Mouse (Mus musculus) midbrain, postnatal 0 days (tissue): Measurements from ENCODE around the gene Prdm13. TPM values are rescaled to one million over a fixed set of nuclear protein-coding genes. Genes with fewer than 3 reads are reported as not detected.
A peak's percentile ranks its signal among the peaks of the same experiment; 100 is the strongest.

Experiments used
- ATAC-seq: fragments of 200-750 bp; cut with Nextera tagmentation; 2 replicates; pipeline ENCODE4 v1.8.0; 2017; ENCODE audit warnings: moderate number of reproducible peaks, mild to moderate bottlenecking, moderate TSS enrichment, moderate library complexity; ENCODE audit not compliant: low FRiP score
- DNase-seq: peaks from one replicate; pipeline ENCODE4 v3.0.0-alpha.2; 2015; ENCODE audit warnings: low spot score
- H3K27ac ChIP-seq: fragments of 300-500 bp; sonication (generic); 2 replicates; pipeline ENCODE4 v1.5.1; 2014; ENCODE audit warnings: low read depth, mild to moderate bottlenecking, low read length, mixed read lengths
- H3K27me3 ChIP-seq: fragments of 300-500 bp; sonication (generic); 2 replicates; pipeline ENCODE4 v1.6.1; 2014; ENCODE audit warnings: low read length, control low read depth, mixed read lengths; ENCODE audit not compliant: insufficient read depth
- H3K36me3 ChIP-seq: fragments of 300-500 bp; sonication (generic); 2 replicates; pipeline ENCODE4 v1.6.1; 2014; ENCODE audit warnings: low read length, control low read depth, mixed read lengths; ENCODE audit not compliant: insufficient read depth
- H3K4me1 ChIP-seq: fragments of 300-500 bp; sonication (generic); 2 replicates; pipeline ENCODE4 v1.6.1; 2014; ENCODE audit warnings: mild to moderate bottlenecking, control low read depth, antibody characterized with exemption, low read length, mixed read lengths; ENCODE audit not compliant: insufficient read depth
- H3K4me2 ChIP-seq: fragments of 300-500 bp; sonication (generic); 2 replicates; pipeline ENCODE4 v1.6.1; 2014; ENCODE audit warnings: low read depth, mild to moderate bottlenecking, low read length, mixed read lengths; ENCODE audit not compliant: poor library complexity, severe bottlenecking
- H3K4me3 ChIP-seq: fragments of 300-500 bp; sonication (generic); 2 replicates; pipeline ENCODE4 v1.5.1; 2014; ENCODE audit warnings: low read depth, mild to moderate bottlenecking, low read length, moderate library complexity
- H3K9ac ChIP-seq: fragments of 300-500 bp; sonication (generic); replicated peaks from 2 replicates; pipeline ENCODE4 v1.6.1; 2014; ENCODE audit warnings: mild to moderate bottlenecking, low read length, moderate library complexity, mixed read lengths; ENCODE audit not compliant: poor library complexity, severe bottlenecking
- H3K9me3 ChIP-seq: fragments of 300-500 bp; sonication (generic); 2 replicates; pipeline ENCODE4 v1.6.1; 2016; ENCODE audit warnings: low read length, control low read depth
- CTCF ChIP-seq: IDR thresholded peaks from 2 replicates; pipeline ENCODE4 v1.5.1; 2016; ENCODE audit warnings: antibody characterized with exemption, mild to moderate bottlenecking
- WGBS: fragments of 180-500 bp; shearing (Covaris S2); extraction: QIAGEN DNeasy Blood & Tissue Kit; methylation state at CpG from one replicate; pipeline ENCODE4 v1.1.7; 2014; 5-methylcytosine and 5-hydroxymethylcytosine counted together
- polyA plus RNA-seq: library from polyadenylated mRNA; unstranded; fragments of >200 nt; fragmentation: Nextera tagmentation; extraction: Ambion mirVana; gene quantifications from 2 replicates; pipeline ENCODE4 v1.2.1, GENCODE M21; 2015
- total RNA-seq: library from RNA; depleted of rRNA; stranded (reverse); fragments of >200 nt; gene quantifications from 2 replicates; pipeline ENCODE4 v1.2.3, GENCODE M21; 2014; rRNA removed

The Prdm13 gene
- total and polyA plus RNA-seq, 2 experiments from 2014 or later = 0.26 to 2.7 TPM

DNA sequence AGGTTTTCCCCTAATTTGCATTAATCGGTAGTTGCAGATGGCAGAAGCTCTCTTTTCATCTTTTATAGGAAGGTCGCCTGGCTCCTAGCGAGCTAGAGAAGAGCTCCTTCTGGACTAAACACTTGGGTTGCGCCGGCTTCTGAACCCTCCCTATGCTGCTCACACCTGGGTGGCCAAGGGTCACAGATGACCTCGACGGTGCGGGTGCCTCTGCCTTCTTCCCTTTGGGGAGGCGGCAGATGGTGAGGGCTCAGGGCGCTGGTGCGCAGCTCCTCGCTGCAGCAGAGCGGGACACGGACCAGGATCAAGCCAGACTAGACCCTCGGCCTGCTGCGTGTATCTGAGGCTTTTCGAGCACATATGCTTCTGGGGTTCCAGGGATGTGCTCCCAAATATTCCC is 11.7 kb downstream of the Prdm13 start:
- no peaks in the 10 kb centered on the region for H3K4me1 ChIP-seq
- no peak for TF ChIP-seq CTCF
- no peak for DNase-seq
- no peaks in the 10 kb centered on the region for H3K9me3 ChIP-seq
- WGBS = 2% methylated on average over 17 of the region's 17 CpGs
- no peak for ATAC-seq
- H3K36me3 ChIP-seq = no peaks in the 10 kb centered on the region
- H3K9ac ChIP-seq = no peak overlapping the region
- no peak overlapping the region for H3K27ac ChIP-seq
- no peak overlapping the region for H3K4me2 ChIP-seq
- H3K27me3 ChIP-seq = peaks cover 63% of the 10 kb centered on the region
- no peak overlapping the region for H3K4me3 ChIP-seq

- no peak overlapping the region for H3K4me2 ChIP-seq
- H3K9me3 ChIP-seq = no peaks in the 10 kb centered on the region
- peak; percentile 79 for ATAC-seq
- peak; percentile 88 for DNase-seq
- WGBS = 15% methylated on average over 5 of the region's 5 CpGs
- no peak for TF ChIP-seq CTCF
- no peaks in the 10 kb centered on the region for H3K36me3 ChIP-seq
- no peak overlapping the region for H3K9ac ChIP-seq
- H3K4me1 ChIP-seq = no peaks in the 10 kb centered on the region
- H3K27me3 ChIP-seq = peaks cover 11% of the 10 kb centered on the region
- H3K4me3 ChIP-seq = no peak overlapping the region
- H3K27ac ChIP-seq = no peak overlapping the region
Measured at GRCm38 (mm10) chr4:21665961-21666360, 19.8 kb downstream of the Prdm13 start.

DNA sequence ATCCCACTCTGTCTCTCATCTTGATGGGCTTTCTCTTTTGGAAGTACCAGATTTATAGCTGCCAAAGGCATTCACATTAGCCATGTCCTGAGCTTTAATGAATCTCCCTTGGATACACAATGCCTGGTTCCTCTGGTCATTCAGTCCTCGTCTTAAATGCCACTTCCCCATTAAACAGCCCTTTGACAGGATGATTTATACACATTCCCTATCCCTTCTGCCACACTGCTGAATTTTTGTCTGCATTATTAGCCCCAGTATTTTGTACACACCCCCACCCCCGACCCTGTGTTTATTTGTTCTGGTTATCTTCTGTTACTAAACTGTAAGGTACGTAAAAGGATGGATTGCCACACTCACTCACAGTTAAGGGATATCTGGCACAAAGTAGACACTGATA is 27.6 kb downstream of the Prdm13 start:
- Histone ChIP-seq H3K4me2 (no peak overlapping the region), H3K27me3 (no peaks in the 10 kb centered on the region), H3K36me3 (no peaks in the 10 kb centered on the region), H3K9ac (no peak overlapping the region), H3K4me1 (no peaks in the 10 kb centered on the region), H3K9me3 (no peaks in the 10 kb centered on the region), H3K27ac (no peak overlapping the region), H3K4me3 (no peak overlapping the region)
- DNase-seq (no peak), ATAC-seq (no peak)
- WGBS = 73% methylated on average over 3 of the region's 3 CpGs
- no peak for TF ChIP-seq CTCF

- ATAC-seq (peak; percentile 34; the same call in 1 of the 2 replicates), DNase-seq (no peak)
- WGBS = 90% methylated on average over 2 of the region's 2 CpGs
- no peak for TF ChIP-seq CTCF
- Histone ChIP-seq H3K9ac (no peak overlapping the region), H3K4me2 (no peak overlapping the region), H3K27ac (no peak overlapping the region), H3K4me3 (no peak overlapping the region), H3K36me3 (no peaks in the 10 kb centered on the region), H3K9me3 (no peaks in the 10 kb centered on the region), H3K4me1 (no peaks in the 10 kb centered on the region), H3K27me3 (no peaks in the 10 kb centered on the region)
Measured at GRCm38 (mm10) chr4:21629275-21629583, 56.5 kb downstream of the Prdm13 start.

DNA sequence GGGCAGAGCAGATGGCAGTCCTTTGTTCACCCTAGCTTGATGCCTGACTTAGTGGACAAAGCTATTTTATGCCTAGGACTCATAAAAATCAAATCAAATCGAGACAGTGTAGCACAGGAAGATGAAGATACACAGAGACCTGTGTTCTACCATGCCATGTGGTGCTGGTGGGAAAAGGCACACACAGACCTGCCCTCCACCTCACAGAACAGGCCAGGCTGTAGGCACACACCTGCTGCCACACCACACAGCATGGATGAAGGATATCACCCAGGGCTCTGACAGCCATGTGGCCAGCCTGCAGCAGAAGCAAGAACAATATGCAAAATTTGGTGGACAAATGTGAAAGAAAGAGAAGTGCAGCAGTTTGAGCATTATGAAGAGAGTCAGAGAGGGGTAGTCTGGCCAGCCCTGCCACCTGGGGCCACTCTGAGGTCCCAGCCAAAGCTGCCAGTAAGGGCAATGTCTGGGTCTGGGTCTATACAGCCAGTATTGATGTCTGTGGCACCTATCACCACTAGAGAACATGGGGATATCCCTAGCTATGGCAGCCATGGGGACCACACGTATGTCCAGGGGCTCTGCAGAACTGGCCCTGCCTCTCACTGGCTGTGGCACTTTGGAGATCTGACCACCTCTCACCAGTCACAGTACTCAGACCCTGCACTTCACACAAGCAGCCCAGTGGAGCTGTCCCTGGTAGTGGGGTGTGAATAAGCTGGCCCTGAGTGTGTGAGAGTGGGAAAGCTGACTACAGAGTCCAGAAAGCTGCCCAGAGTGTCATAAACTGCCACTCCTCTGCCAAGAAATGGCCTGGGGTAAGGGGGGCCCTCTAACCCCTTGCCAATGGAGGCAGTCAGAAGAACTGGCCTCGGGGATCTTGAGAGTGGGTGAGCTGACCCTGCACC is 57.1 kb downstream of the Prdm13 start:
- H3K9me3 ChIP-seq = no peaks in the 10 kb centered on the region
- DNase-seq = no peak
- no peak overlapping the region for H3K4me3 ChIP-seq
- WGBS = 48% methylated on average over 3 of the region's 3 CpGs
- no peak overlapping the region for H3K4me2 ChIP-seq
- no peaks in the 10 kb centered on the region for H3K36me3 ChIP-seq
- no peak overlapping the region for H3K9ac ChIP-seq
- TF ChIP-seq CTCF = no peak
- H3K4me1 ChIP-seq = no peaks in the 10 kb centered on the region
- peak; percentile 38; the same call in 1 of the 2 replicates for ATAC-seq
- H3K27ac ChIP-seq = no peak overlapping the region
- H3K27me3 ChIP-seq = no peaks in the 10 kb centered on the region

Other genes starting within 250 kb of the Prdm13 start
- gene Ccnc, start 41.7 kb upstream of the Prdm13 start, total RNA-seq = 29.2 and 39.1 TPM in 2 replicates
- 59.6 and 63.0 TPM in 2 replicates for gene Ccnc, start 41.7 kb upstream of the Prdm13 start, polyA plus RNA-seq
- 8.5 and 9.7 TPM in 2 replicates for gene Usp45, start 81.2 kb upstream of the Prdm13 start, total RNA-seq
- 3.7 and 4.7 TPM in 2 replicates for gene Usp45, start 81.2 kb upstream of the Prdm13 start, polyA plus RNA-seq
- gene Tstd3, start 81.2 kb upstream of the Prdm13 start, total RNA-seq = 15.6 and 19.2 TPM in 2 replicates
- 24.4 and 25.2 TPM in 2 replicates for gene Tstd3, start 81.2 kb upstream of the Prdm13 start, polyA plus RNA-seq
- gene Pnisr, start 161.6 kb upstream of the Prdm13 start, total RNA-seq = 61.2 and 137 TPM in 2 replicates
- 161 and 173 TPM in 2 replicates for gene Pnisr, start 161.6 kb upstream of the Prdm13 start, polyA plus RNA-seq
- gene Coq3, start 193.7 kb upstream of the Prdm13 start, total RNA-seq = 11.3 and 13.9 TPM in 2 replicates
- gene Coq3, start 193.7 kb upstream of the Prdm13 start, polyA plus RNA-seq = 21.0 and 22.1 TPM in 2 replicates
- gene Faxc, start 245.4 kb upstream of the Prdm13 start, total RNA-seq = 64.0 and 91.3 TPM in 2 replicates
- 10.8 and 12.2 TPM in 2 replicates for gene Faxc, start 245.4 kb upstream of the Prdm13 start, polyA plus RNA-seq